Mouse (Mus musculus): ENCODE data around the gene Olfr1032. TPM values are rescaled to one million over a fixed set of nuclear protein-coding genes. Genes with fewer than 3 reads are reported as not detected.

Olfr1032 gene
- polyA plus RNA-seq, 1 experiment from 2014 or later, result not detected

Other genes with a start within 250 kb of the Olfr1032 start
- not detected in 2 replicates for gene Olfr1012, start 242.8 kb upstream of the Olfr1032 start, polyA plus RNA-seq (2015; fragmentation: Nextera tagmentation; extraction: Ambion mirVana)
- gene Olfr1013, start 238.4 kb upstream of the Olfr1032 start, polyA plus RNA-seq (2015; fragmentation: Nextera tagmentation; extraction: Ambion mirVana), result not detected in 2 replicates
- gene Olfr1014, start 232.8 kb upstream of the Olfr1032 start, polyA plus RNA-seq (2015; fragmentation: Nextera tagmentation; extraction: Ambion mirVana), result not detected in 2 replicates
- not detected in 2 replicates for gene Olfr1015, start 223.5 kb upstream of the Olfr1032 start, polyA plus RNA-seq (2015; fragmentation: Nextera tagmentation; extraction: Ambion mirVana)
- gene Olfr1016, start 203.0 kb upstream of the Olfr1032 start, polyA plus RNA-seq (2015; fragmentation: Nextera tagmentation; extraction: Ambion mirVana), result not detected in 2 replicates
- not detected in 2 replicates for gene Olfr1018, start 187.1 kb upstream of the Olfr1032 start, polyA plus RNA-seq (2015; fragmentation: Nextera tagmentation; extraction: Ambion mirVana)
- gene Olfr1019, start 160.1 kb upstream of the Olfr1032 start, polyA plus RNA-seq (2015; fragmentation: Nextera tagmentation; extraction: Ambion mirVana), result not detected in 2 replicates
- not detected in 2 replicates for gene Olfr1020, start 158.5 kb upstream of the Olfr1032 start, polyA plus RNA-seq (2015; fragmentation: Nextera tagmentation; extraction: Ambion mirVana)
- not detected in 2 replicates for gene Olfr1022, start 136.9 kb upstream of the Olfr1032 start, polyA plus RNA-seq (2015; fragmentation: Nextera tagmentation; extraction: Ambion mirVana)
- gene Olfr1023, start 119.9 kb upstream of the Olfr1032 start, polyA plus RNA-seq (2015; fragmentation: Nextera tagmentation; extraction: Ambion mirVana), result not detected in 2 replicates
- not detected in 2 replicates for gene Olfr1024, start 100.5 kb upstream of the Olfr1032 start, polyA plus RNA-seq (2015; fragmentation: Nextera tagmentation; extraction: Ambion mirVana)
- not detected in 2 replicates for gene Olfr1025-ps1, start 90.3 kb upstream of the Olfr1032 start, polyA plus RNA-seq (2015; fragmentation: Nextera tagmentation; extraction: Ambion mirVana)
- not detected in 2 replicates for gene Olfr1026, start 84.0 kb upstream of the Olfr1032 start, polyA plus RNA-seq (2015; fragmentation: Nextera tagmentation; extraction: Ambion mirVana)
- not detected in 2 replicates for gene Olfr1028, start 55.1 kb upstream of the Olfr1032 start, polyA plus RNA-seq (2015; fragmentation: Nextera tagmentation; extraction: Ambion mirVana)
- not detected in 2 replicates for gene Olfr1029, start 31.6 kb upstream of the Olfr1032 start, polyA plus RNA-seq (2015; fragmentation: Nextera tagmentation; extraction: Ambion mirVana)
- gene Olfr1030, start 26.3 kb upstream of the Olfr1032 start, polyA plus RNA-seq (2015; fragmentation: Nextera tagmentation; extraction: Ambion mirVana), result not detected in 2 replicates
- gene Olfr1031, start 15.2 kb upstream of the Olfr1032 start, polyA plus RNA-seq (2015; fragmentation: Nextera tagmentation; extraction: Ambion mirVana), result not detected in 2 replicates
- 1.6 and 3.0 TPM in 2 replicates for gene Olfr1033, start 15.1 kb downstream of the Olfr1032 start, polyA plus RNA-seq (2015; fragmentation: Nextera tagmentation; extraction: Ambion mirVana)
- gene Olfr1034, start 40.3 kb downstream of the Olfr1032 start, polyA plus RNA-seq (2015; fragmentation: Nextera tagmentation; extraction: Ambion mirVana), result 0.02 TPM in 1 of 2 replicates, not detected in the other
- gene Olfr1036, start 68.5 kb downstream of the Olfr1032 start, polyA plus RNA-seq (2015; fragmentation: Nextera tagmentation; extraction: Ambion mirVana), result not detected in 2 replicates
- not detected in 2 replicates for gene Olfr1037, start 81.8 kb downstream of the Olfr1032 start, polyA plus RNA-seq (2015; fragmentation: Nextera tagmentation; extraction: Ambion mirVana)
- gene Olfr1039, start 130.4 kb downstream of the Olfr1032 start, polyA plus RNA-seq (2015; fragmentation: Nextera tagmentation; extraction: Ambion mirVana), result not detected in 2 replicates
- not detected in 2 replicates for gene Olfr1040, start 141.2 kb downstream of the Olfr1032 start, polyA plus RNA-seq (2015; fragmentation: Nextera tagmentation; extraction: Ambion mirVana)
- gene Olfr1042, start 156.3 kb downstream of the Olfr1032 start, polyA plus RNA-seq (2015; fragmentation: Nextera tagmentation; extraction: Ambion mirVana), result not detected in 2 replicates
- gene Olfr1043, start 162.0 kb downstream of the Olfr1032 start, polyA plus RNA-seq (2015; fragmentation: Nextera tagmentation; extraction: Ambion mirVana), result not detected in 2 replicates
- not detected in 2 replicates for gene Olfr1044, start 172.3 kb downstream of the Olfr1032 start, polyA plus RNA-seq (2015; fragmentation: Nextera tagmentation; extraction: Ambion mirVana)
- gene Olfr52, start 180.1 kb downstream of the Olfr1032 start, polyA plus RNA-seq (2015; fragmentation: Nextera tagmentation; extraction: Ambion mirVana), result not detected in 2 replicates
- not detected in 2 replicates for gene Olfr1045, start 197.5 kb downstream of the Olfr1032 start, polyA plus RNA-seq (2015; fragmentation: Nextera tagmentation; extraction: Ambion mirVana)
- not detected in 2 replicates for gene Olfr1046, start 213.8 kb downstream of the Olfr1032 start, polyA plus RNA-seq (2015; fragmentation: Nextera tagmentation; extraction: Ambion mirVana)
- gene Olfr1047, start 225.9 kb downstream of the Olfr1032 start, polyA plus RNA-seq (2015; fragmentation: Nextera tagmentation; extraction: Ambion mirVana), result not detected in 2 replicates
- not detected in 2 replicates for gene Olfr1048, start 234.7 kb downstream of the Olfr1032 start, polyA plus RNA-seq (2015; fragmentation: Nextera tagmentation; extraction: Ambion mirVana)